Mouse (Mus musculus) lung, embryonic 14.5 days (tissue): ENCODE data around the gene Pcbp2. TPM values are rescaled to one million over a fixed set of nuclear protein-coding genes. Genes with fewer than 3 reads are reported as not detected.

Source experiments
- ATAC-seq: fragments of 200-750 bp; cut with Nextera tagmentation; 2 replicates; pipeline ENCODE4 v1.8.0; 2017; ENCODE audit warnings: mild to moderate bottlenecking, moderate TSS enrichment, moderate library complexity; ENCODE audit not compliant: insufficient read depth
- DNase-seq: peaks from one replicate; pipeline ENCODE4 v3.0.0-alpha.2; 2015
- H3K27ac ChIP-seq: fragments of 300-500 bp; sonication (generic); 2 replicates; pipeline ENCODE4 v1.5.1; 2014; ENCODE audit warnings: low read depth, mild to moderate bottlenecking, moderate library complexity
- H3K27me3 ChIP-seq: fragments of 300-500 bp; sonication (generic); 2 replicates; pipeline ENCODE4 v1.6.1; 2014; ENCODE audit warnings: low read length, control low read depth; ENCODE audit not compliant: insufficient read depth
- H3K36me3 ChIP-seq: fragments of 300-500 bp; sonication (generic); 2 replicates; pipeline ENCODE4 v1.6.1; 2014; ENCODE audit warnings: control low read depth; ENCODE audit not compliant: insufficient read depth
- H3K4me1 ChIP-seq: fragments of 300-500 bp; sonication (generic); 2 replicates; pipeline ENCODE4 v1.6.1; 2014; ENCODE audit warnings: antibody characterized with exemption, control low read depth; ENCODE audit not compliant: insufficient read depth
- H3K4me2 ChIP-seq: fragments of 300-500 bp; sonication (generic); 2 replicates; pipeline ENCODE4 v1.6.1; 2014; ENCODE audit warnings: mild to moderate bottlenecking
- H3K4me3 ChIP-seq: fragments of 300-500 bp; sonication (generic); 2 replicates; pipeline ENCODE4 v1.5.1; 2014; ENCODE audit warnings: low read depth, low read length
- H3K9ac ChIP-seq: fragments of 300-500 bp; sonication (generic); 2 replicates; pipeline ENCODE4 v1.6.1; 2014
- H3K9me3 ChIP-seq: fragments of 300-500 bp; sonication (generic); 2 replicates; pipeline ENCODE4 v1.6.1; 2016; ENCODE audit warnings: low read depth, low read length, control low read depth
- CTCF ChIP-seq: IDR thresholded peaks from 2 replicates; pipeline ENCODE4 v1.5.1; 2016; ENCODE audit warnings: antibody characterized with exemption, low read depth
- WGBS: fragments of 180-500 bp; shearing (Covaris S2); extraction: QIAGEN DNeasy Blood & Tissue Kit; methylation state at CpG from one replicate; pipeline ENCODE4 v1.1.7; 2014; 5-methylcytosine and 5-hydroxymethylcytosine counted together
- polyA plus RNA-seq: library from polyadenylated mRNA; unstranded; fragments of >200 nt; fragmentation: Nextera tagmentation; extraction: Ambion mirVana; gene quantifications from 2 replicates; pipeline ENCODE4 v1.2.1, GENCODE M21; 2014

Pcbp2 gene
- polyA plus RNA-seq, 1 experiment from 2014 or later = 280 TPM

GRCm38 (mm10) chr15:102474520-102474919, 4.2 kb downstream of the Pcbp2 start:
- no peak for ATAC-seq
- Histone ChIP-seq H3K36me3 (peaks cover 62% of the 10 kb centered on the region), H3K4me1 (no peaks in the 10 kb centered on the region)

GRCm38 (mm10) chr15:102483136-102483535, 12.8 kb downstream of the Pcbp2 start:
- Histone ChIP-seq H3K4me3 (no peak overlapping the region), H3K9me3 (no peaks in the 10 kb centered on the region), H3K27me3 (no peaks in the 10 kb centered on the region), H3K9ac (no peak overlapping the region), H3K36me3 (peaks cover 90% of the 10 kb centered on the region), H3K4me2 (no peak overlapping the region), H3K4me1 (no peaks in the 10 kb centered on the region), H3K27ac (no peak overlapping the region)
- no peak for TF ChIP-seq CTCF
- ATAC-seq (no peak), DNase-seq (no peak)
- WGBS = 84% methylated on average over 3 of the region's 3 CpGs

More at GRCm38 (mm10) chr15:102474520-102474919, 4.2 kb downstream of the Pcbp2 start:
- Histone ChIP-seq H3K27me3 (no peaks in the 10 kb centered on the region), H3K27ac (no peak overlapping the region), H3K4me2 (no peak overlapping the region), H3K9ac (no peak overlapping the region), H3K4me3 (no peak overlapping the region), H3K9me3 (no peaks in the 10 kb centered on the region)
- DNase-seq = no peak
- no peak for TF ChIP-seq CTCF
- 93% methylated on average over 2 of the region's 2 CpGs for WGBS

GRCm38 (mm10) chr15:102485853-102486252, 15.5 kb downstream of the Pcbp2 start:
- Histone ChIP-seq H3K36me3 (peaks cover 92% of the 10 kb centered on the region), H3K4me3 (no peak overlapping the region), H3K4me2 (no peak overlapping the region), H3K9ac (no peak overlapping the region), H3K27me3 (no peaks in the 10 kb centered on the region), H3K9me3 (no peaks in the 10 kb centered on the region), H3K27ac (no peak overlapping the region), H3K4me1 (no peaks in the 10 kb centered on the region)
- no peak for DNase-seq
- WGBS = 85% methylated on average over 12 of the region's 12 CpGs
- no peak for ATAC-seq
- TF ChIP-seq CTCF = no peak

GRCm38 (mm10) chr15:102487664-102488063, 17.3 kb downstream of the Pcbp2 start:
- H3K4me3 ChIP-seq = no peak overlapping the region
- DNase-seq (no peak), ATAC-seq (no peak)
- no peak for TF ChIP-seq CTCF
- H3K27me3 ChIP-seq = no peaks in the 10 kb centered on the region
- H3K4me1 ChIP-seq = no peaks in the 10 kb centered on the region
- H3K9ac ChIP-seq = no peak overlapping the region
- WGBS = 59% methylated on average over 1 of the region's 1 CpGs
- H3K36me3 ChIP-seq = peaks cover 88% of the 10 kb centered on the region
- H3K4me2 ChIP-seq = no peak overlapping the region
- no peak overlapping the region for H3K27ac ChIP-seq
- no peaks in the 10 kb centered on the region for H3K9me3 ChIP-seq

- H3K9me3 ChIP-seq = no peaks in the 10 kb centered on the region
- no peak for DNase-seq
- H3K36me3 ChIP-seq = peaks cover 98% of the 10 kb centered on the region
- H3K27me3 ChIP-seq = no peaks in the 10 kb centered on the region
- no peak overlapping the region for H3K4me2 ChIP-seq
- ATAC-seq = no peak
- H3K4me3 ChIP-seq = no peak overlapping the region
- WGBS = 90% methylated on average over 3 of the region's 3 CpGs
- no peak for TF ChIP-seq CTCF
- H3K27ac ChIP-seq = no peak overlapping the region
- no peaks in the 10 kb centered on the region for H3K4me1 ChIP-seq
- no peak overlapping the region for H3K9ac ChIP-seq
Measured at GRCm38 (mm10) chr15:102498322-102498721, 28.0 kb downstream of the Pcbp2 start.

GRCm38 (mm10) chr15:102499370-102499769, 29.0 kb downstream of the Pcbp2 start:
- Histone ChIP-seq H3K9ac (no peak overlapping the region), H3K4me1 (no peaks in the 10 kb centered on the region), H3K36me3 (peaks cover 98% of the 10 kb centered on the region), H3K4me3 (no peak overlapping the region), H3K27ac (no peak overlapping the region), H3K27me3 (no peaks in the 10 kb centered on the region), H3K9me3 (no peaks in the 10 kb centered on the region), H3K4me2 (no peak overlapping the region)
- ATAC-seq (no peak), DNase-seq (no peak)
- 73% methylated on average over 3 of the region's 3 CpGs for WGBS
- TF ChIP-seq CTCF = no peak

- DNase-seq (no peak), ATAC-seq (no peak)
- H3K27me3 ChIP-seq = no peaks in the 10 kb centered on the region
- 87% methylated on average over 6 of the region's 6 CpGs for WGBS
- no peaks in the 10 kb centered on the region for H3K9me3 ChIP-seq
- no peak overlapping the region for H3K4me2 ChIP-seq
- H3K4me1 ChIP-seq = no peaks in the 10 kb centered on the region
- peaks cover 98% of the 10 kb centered on the region for H3K36me3 ChIP-seq
- H3K4me3 ChIP-seq = no peak overlapping the region
- H3K9ac ChIP-seq = no peak overlapping the region
- H3K27ac ChIP-seq = no peak overlapping the region
- no peak for TF ChIP-seq CTCF
Measured at GRCm38 (mm10) chr15:102499851-102500250, 29.5 kb downstream of the Pcbp2 start.

GRCm38 (mm10) chr15:102500479-102500878, 30.1 kb downstream of the Pcbp2 start:
- no peaks in the 10 kb centered on the region for H3K27me3 ChIP-seq
- 81% methylated on average over 5 of the region's 5 CpGs for WGBS
- TF ChIP-seq CTCF = no peak
- no peak for ATAC-seq
- no peak overlapping the region for H3K27ac ChIP-seq
- H3K4me1 ChIP-seq = no peaks in the 10 kb centered on the region
- no peak overlapping the region for H3K4me2 ChIP-seq
- H3K9ac ChIP-seq = no peak overlapping the region
- no peak for DNase-seq
- peaks cover 99% of the 10 kb centered on the region for H3K36me3 ChIP-seq
- no peak overlapping the region for H3K4me3 ChIP-seq
- H3K9me3 ChIP-seq = no peaks in the 10 kb centered on the region
